Mouse (Mus musculus) testis, adult 2 months (tissue): ENCODE measurements around the gene Ddx6.

ENCODE experiments used
- CTCF ChIP-seq: fragments of 200-500 bp; IDR thresholded peaks from 2 replicates; pipeline ENCODE4 v1.5.1; 2012; ENCODE audit warnings: low read depth, mild to moderate bottlenecking, inconsistent platforms, low read length, moderate library complexity; ENCODE audit not compliant: control insufficient read depth, insufficient read depth, insufficient replicate concordance
- POLR2A ChIP-seq: fragments of 200-500 bp; IDR thresholded peaks from 2 replicates; pipeline ENCODE4 v1.6.1; 2012; ENCODE audit warnings: low read depth, mild to moderate bottlenecking, inconsistent platforms, low read length, moderate library complexity; ENCODE audit not compliant: control insufficient read depth

DNA sequence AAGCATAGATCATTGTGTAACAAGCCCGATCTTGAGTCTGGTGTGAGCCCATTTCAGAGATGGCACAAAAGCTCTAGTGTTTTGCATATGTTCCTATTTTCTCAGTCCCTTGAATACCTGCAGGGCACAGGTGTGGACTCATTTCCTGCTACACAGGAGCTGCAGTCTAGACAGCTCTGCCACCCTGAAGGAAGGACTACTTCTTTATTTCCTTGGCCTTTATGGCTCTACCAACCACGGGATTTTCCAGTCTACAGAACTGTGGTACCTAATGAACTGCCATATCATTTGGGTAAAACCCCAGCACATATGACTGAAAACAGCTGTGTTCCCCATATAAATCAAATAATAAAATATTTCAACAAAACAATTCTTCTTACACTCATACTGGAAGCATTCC, 29.6 kb upstream of the Ddx6 start:
- TF ChIP-seq CTCF (no peak), POLR2A (no peak)
